Mouse (Mus musculus): Measurements from ENCODE around the gene Gm3526. TPM values are rescaled to one million over a fixed set of nuclear protein-coding genes. Genes with fewer than 3 reads are reported as not detected.
"Not testable (repeated sequence)": the region's sequence is repeated elsewhere in the genome, so short reads cannot be mapped to it uniquely, and the experiment has no call there.

Gm3526 gene
- not detected for total RNA-seq (2022)

- DNase-seq (ENCODE audit: low spot score in 2 of 2) = not testable (repeated sequence)
Observed at GRCm38 (mm10) chr14:5260480-5260879, at the start of gene Gm3526. Gene Gm3526, minus strand, starts transcription at chr14:5260580.

Other genes starting within 250 kb of the Gm3526 start
- gene Gm3298, start 244.7 kb downstream of the Gm3526 start, total RNA-seq (2022) = not detected
- gene 4930555G01Rik, start 210.0 kb downstream of the Gm3526 start, total RNA-seq (2022) = not detected
- 1 to 10 TPM in 2 of 4 experiments, under 1 TPM in 2; 0.46 to 1.9 (median 1.1) TPM for gene Gm8281, start 189.5 kb downstream of the Gm3526 start, total RNA-seq (2022)
- not detected for gene Gm8279, start 129.1 kb downstream of the Gm3526 start, total RNA-seq (2022)
- gene Gm3317, start 96.0 kb downstream of the Gm3526 start, total RNA-seq (2022) = not detected
- gene Gm8271, start 74.8 kb downstream of the Gm3526 start, total RNA-seq (2022) = not detected
- not detected for gene Gm3542, start 74.3 kb upstream of the Gm3526 start, total RNA-seq (2022)
- not detected for gene Gm3500, start 128.5 kb upstream of the Gm3526 start, total RNA-seq (2022)
- 1 to 10 TPM; 2.4 to 3.4 (median 2.8) TPM for gene Gm3194, start 194.9 kb upstream of the Gm3526 start, total RNA-seq (2022)
- not detected for gene Gm8246, start 217.2 kb upstream of the Gm3526 start, total RNA-seq (2022)
- not detected for gene Gm3187, start 223.6 kb upstream of the Gm3526 start, total RNA-seq (2022)
- 1 to 10 TPM in 1 of 4 experiments, under 1 TPM in 2, not detected in 1; 0.80 to 2.7 (median 0.95) TPM for gene Gm3488, start 241.1 kb upstream of the Gm3526 start, total RNA-seq (2022)